Mouse (Mus musculus): ENCODE data around the gene Ankrd1. TPM values are rescaled to one million over a fixed set of nuclear protein-coding genes. Genes with fewer than 3 reads are reported as not detected.

The Ankrd1 gene
- polyA plus RNA-seq, 1 experiment from 2014 or later, result 0.42 TPM

- 55% methylated on average over 5 of the region's 5 CpGs for WGBS (ENCODE audit: insufficient replicate concordance)
- H3K9ac ChIP-seq, result no peak overlapping the region
- no peak overlapping the region for H3K4me3 ChIP-seq
- no peaks in the 10 kb centered on the region for H3K9me3 ChIP-seq (replicated peaks)
- H3K4me1 ChIP-seq, result no peaks in the 10 kb centered on the region
- ATAC-seq, result no peak
- peaks cover 56% of the 10 kb centered on the region for H3K36me3 ChIP-seq
- H3K4me2 ChIP-seq, result no peak overlapping the region
- no peaks in the 10 kb centered on the region for H3K27me3 ChIP-seq (replicated peaks)
- no peak overlapping the region for H3K27ac ChIP-seq
Observed at GRCm38 (mm10) chr19:36103909-36104308, 16.0 kb downstream of the Ankrd1 start.

- Histone ChIP-seq H3K9me3 (replicated peaks) (no peaks in the 10 kb centered on the region), H3K27me3 (replicated peaks) (no peaks in the 10 kb centered on the region), H3K36me3 (peaks cover 89% of the 10 kb centered on the region), H3K4me3 (no peak overlapping the region), H3K27ac (no peak overlapping the region), H3K4me1 (no peaks in the 10 kb centered on the region), H3K4me2 (no peak overlapping the region), H3K9ac (no peak overlapping the region)
- no peak for ATAC-seq
- WGBS (ENCODE audit: insufficient replicate concordance), result 81% methylated on average over 7 of the region's 7 CpGs
Observed at GRCm38 (mm10) chr19:36098916-36099315, 21.0 kb downstream of the Ankrd1 start.

GRCm38 (mm10) chr19:36098265-36098664, 21.6 kb downstream of the Ankrd1 start:
- ATAC-seq, result no peak
- Histone ChIP-seq H3K9ac (no peak overlapping the region), H3K4me3 (no peak overlapping the region), H3K4me1 (no peaks in the 10 kb centered on the region), H3K9me3 (replicated peaks) (no peaks in the 10 kb centered on the region), H3K27me3 (replicated peaks) (no peaks in the 10 kb centered on the region), H3K36me3 (peaks cover 91% of the 10 kb centered on the region), H3K4me2 (no peak overlapping the region), H3K27ac (no peak overlapping the region)
- WGBS (ENCODE audit: insufficient replicate concordance), result 81% methylated on average over 1 of the region's 1 CpGs

- no peak for ATAC-seq
- peaks cover 90% of the 10 kb centered on the region for H3K36me3 ChIP-seq
Observed at GRCm38 (mm10) chr19:36097194-36097593, 22.7 kb downstream of the Ankrd1 start.

GRCm38 (mm10) chr19:36090781-36091180, 29.1 kb downstream of the Ankrd1 start:
- no peak for ATAC-seq
- Histone ChIP-seq H3K9me3 (replicated peaks) (no peaks in the 10 kb centered on the region), H3K27ac (no peak overlapping the region), H3K4me1 (no peaks in the 10 kb centered on the region), H3K36me3 (peaks cover 75% of the 10 kb centered on the region), H3K27me3 (replicated peaks) (no peaks in the 10 kb centered on the region), H3K4me2 (no peak overlapping the region), H3K9ac (no peak overlapping the region), H3K4me3 (no peak overlapping the region)
- 19% methylated on average over 5 of the region's 5 CpGs for WGBS (ENCODE audit: insufficient replicate concordance)

More at GRCm38 (mm10) chr19:36097194-36097593, 22.7 kb downstream of the Ankrd1 start:
- Histone ChIP-seq H3K9me3 (replicated peaks) (no peaks in the 10 kb centered on the region), H3K27ac (no peak overlapping the region), H3K9ac (no peak overlapping the region), H3K27me3 (replicated peaks) (no peaks in the 10 kb centered on the region), H3K4me1 (no peaks in the 10 kb centered on the region), H3K4me2 (no peak overlapping the region), H3K4me3 (no peak overlapping the region)
- 70% methylated on average over 3 of the region's 3 CpGs for WGBS (ENCODE audit: insufficient replicate concordance)

- Histone ChIP-seq H3K36me3 (peaks cover 11% of the 10 kb centered on the region), H3K27me3 (replicated peaks) (peaks cover 10% of the 10 kb centered on the region), H3K4me2 (peak within 1 kb of the TSS; percentile 78), H3K4me1 (peaks cover 15% of the 10 kb centered on the region), H3K4me3 (peak within 1 kb of the TSS; percentile 74), H3K27ac (peak within 1 kb of the TSS; percentile 65), H3K9me3 (replicated peaks) (no peaks in the 10 kb centered on the region), H3K9ac (peak within 1 kb of the TSS; percentile 77)
- peak; percentile 93 for ATAC-seq
- 3% methylated on average over 34 of the region's 34 CpGs for WGBS (ENCODE audit: insufficient replicate concordance)
Observed at GRCm38 (mm10) chr19:36083262-36084225, 36.4 kb downstream of the Ankrd1 start, which contains the start of gene Rpp30. Rpp30 (plus strand) TSS chr19:36083716.

- Histone ChIP-seq H3K4me2 (peak overlapping the region; percentile 78), H3K9me3 (replicated peaks) (no peaks in the 10 kb centered on the region), H3K9ac (peak overlapping the region; percentile 77), H3K27me3 (replicated peaks) (peaks cover 10% of the 10 kb centered on the region), H3K27ac (peak overlapping the region; percentile 63), H3K36me3 (peaks cover 3% of the 10 kb centered on the region; the same call in 1 of the 2 replicates), H3K4me1 (peaks cover 15% of the 10 kb centered on the region), H3K4me3 (peak overlapping the region; percentile 74)
- WGBS (ENCODE audit: insufficient replicate concordance), result 43% methylated on average over 7 of the region's 7 CpGs
- peak; percentile 57; the same call in 1 of the 2 replicates for ATAC-seq
Observed at GRCm38 (mm10) chr19:36082606-36083261, 37.2 kb downstream of the Ankrd1 start.

- Histone ChIP-seq H3K27me3 (replicated peaks) (peaks cover 23% of the 10 kb centered on the region), H3K9me3 (replicated peaks) (no peaks in the 10 kb centered on the region), H3K4me1 (no peaks in the 10 kb centered on the region), H3K9ac (no peak overlapping the region), H3K27ac (no peak overlapping the region), H3K4me2 (no peak overlapping the region), H3K36me3 (no peaks in the 10 kb centered on the region), H3K4me3 (no peak overlapping the region)
- WGBS (ENCODE audit: insufficient replicate concordance), result 57% methylated on average over 2 of the region's 2 CpGs
- ATAC-seq, result no peak
Observed at GRCm38 (mm10) chr19:36062801-36063529, 56.9 kb downstream of the Ankrd1 start.

Other genes starting within 250 kb of the Ankrd1 start
- not detected in 2 replicates for gene Htr7, start 62.6 kb downstream of the Ankrd1 start, polyA plus RNA-seq (2016; fragmentation: Nextera tagmentation; extraction: Ambion mirVana)
- 70.3 and 70.5 TPM in 2 replicates for gene Rpp30, start 36.4 kb downstream of the Ankrd1 start, polyA plus RNA-seq (2016; fragmentation: Nextera tagmentation; extraction: Ambion mirVana)
- 23.6 and 26.0 TPM in 2 replicates for gene Pcgf5, start 228.2 kb upstream of the Ankrd1 start, polyA plus RNA-seq (2016; fragmentation: Nextera tagmentation; extraction: Ambion mirVana)

Data from liver, embryonic 12.5 days (tissue).